Mouse (Mus musculus) heart, adult 18-20 months (tissue): Measurements from ENCODE around the gene Flrt1. TPM values are rescaled to one million over a fixed set of nuclear protein-coding genes. Genes with fewer than 3 reads are reported as not detected.
"Not testable (repeated sequence)": the region's sequence is repeated elsewhere in the genome, so short reads cannot be mapped to it uniquely, and the experiment has no call there.

Source experiments
- DNase-seq, 2 experiments: peaks; one replicate each; pipeline ENCODE4 v3.0.0; 2021 to 2022; ENCODE audit warnings: mixed read lengths in 1 of 2
- total RNA-seq, 2 experiments: library from RNA; stranded (reverse); gene quantifications; 2 replicates each; pipeline ENCODE4 v1.2.3; 2021

The Flrt1 gene
- total RNA-seq, 2 experiments from 2014 or later: 0.82 to 1.4 TPM

GRCm38 (mm10) chr19:7103349-7103992, 2.1 kb downstream of the Flrt1 start:
- peak; percentile 60 to 61 for DNase-seq

- no peak for DNase-seq
These were observed 3.5 kb downstream of the Flrt1 start for GRCm38 (mm10) chr19:7102039-7102438.

GRCm38 (mm10) chr19:7099620-7100155, 5.8 kb downstream of the Flrt1 start:
- DNase-seq: no peak

GRCm38 (mm10) chr19:7092756-7093155, 12.8 kb downstream of the Flrt1 start:
- DNase-seq: no peak

GRCm38 (mm10) chr19:7091448-7092050, 14.0 kb downstream of the Flrt1 start:
- DNase-seq: no peak

GRCm38 (mm10) chr19:7090369-7091064, 15.0 kb downstream of the Flrt1 start:
- no peak for DNase-seq

- DNase-seq: no peak
These were observed 15.7 kb downstream of the Flrt1 start for GRCm38 (mm10) chr19:7089842-7090251.

GRCm38 (mm10) chr19:7089050-7089449, 16.5 kb downstream of the Flrt1 start:
- peak in 1 of 2 experiments; percentile 36 for DNase-seq

GRCm38 (mm10) chr19:7088558-7088957, 17.0 kb downstream of the Flrt1 start:
- no peak for DNase-seq

- DNase-seq: no peak
These were observed 20.8 kb downstream of the Flrt1 start for GRCm38 (mm10) chr19:7084734-7085133.

GRCm38 (mm10) chr19:7083035-7083794, 22.3 kb downstream of the Flrt1 start:
- no peak for DNase-seq

GRCm38 (mm10) chr19:7081516-7082266, 23.8 kb downstream of the Flrt1 start:
- DNase-seq: no peak

GRCm38 (mm10) chr19:7078271-7078670, 27.3 kb downstream of the Flrt1 start:
- no peak for DNase-seq

- no peak for DNase-seq
These were observed 27.9 kb downstream of the Flrt1 start for GRCm38 (mm10) chr19:7077666-7078065.

GRCm38 (mm10) chr19:7075336-7075735, 30.2 kb downstream of the Flrt1 start:
- not testable (repeated sequence) for DNase-seq

- no peak for DNase-seq
These were observed 31.3 kb downstream of the Flrt1 start for GRCm38 (mm10) chr19:7073997-7074781.

- no peak for DNase-seq
These were observed 33.3 kb downstream of the Flrt1 start for GRCm38 (mm10) chr19:7072221-7072620.

- DNase-seq: no peak
These were observed 34.8 kb downstream of the Flrt1 start for GRCm38 (mm10) chr19:7070775-7071174.

GRCm38 (mm10) chr19:7069781-7070763, 35.5 kb downstream of the Flrt1 start:
- peak in 1 of 2 experiments; percentile 42 for DNase-seq
